Mouse (Mus musculus) stomach, postnatal 0 days (tissue): ENCODE measurements around the gene Tha1. TPM values are rescaled to one million over a fixed set of nuclear protein-coding genes. Genes with fewer than 3 reads are reported as not detected.

Experiments used
- ATAC-seq: fragments of 200-750 bp; cut with Nextera tagmentation; 2 replicates; pipeline ENCODE4 v1.8.0; 2017; ENCODE audit not compliant: low FRiP score, low TSS enrichment
- DNase-seq: peaks from one replicate; pipeline ENCODE4 v3.0.0-alpha.2; 2016; ENCODE audit warnings: low spot score
- H3K27ac ChIP-seq: fragments of 300-500 bp; sonication (generic); replicated peaks from 2 replicates; pipeline ENCODE4 v1.5.1; 2014; ENCODE audit warnings: mild to moderate bottlenecking, control low read depth
- H3K27me3 ChIP-seq: fragments of 300-500 bp; sonication (generic); 2 replicates; pipeline ENCODE4 v1.6.1; 2014; ENCODE audit warnings: low read length; ENCODE audit not compliant: control insufficient read depth, insufficient read depth
- H3K36me3 ChIP-seq: fragments of 300-500 bp; sonication (generic); 2 replicates; pipeline ENCODE4 v1.6.1; 2014; ENCODE audit warnings: low read length, mixed read lengths; ENCODE audit not compliant: control insufficient read depth, insufficient read depth
- H3K4me1 ChIP-seq: fragments of 300-500 bp; sonication (generic); replicated peaks from 2 replicates; pipeline ENCODE4 v1.6.1; 2014; ENCODE audit warnings: antibody characterized with exemption; ENCODE audit not compliant: control insufficient read depth, insufficient read depth
- H3K4me2 ChIP-seq: fragments of 300-500 bp; sonication (generic); replicated peaks from 2 replicates; pipeline ENCODE4 v1.6.1; 2014; ENCODE audit warnings: low read depth, mild to moderate bottlenecking, control low read depth, moderate library complexity
- H3K4me3 ChIP-seq: fragments of 300-500 bp; sonication (generic); 2 replicates; pipeline ENCODE4 v1.5.1; 2014; ENCODE audit warnings: low read depth, low read length, control low read depth
- H3K9ac ChIP-seq: fragments of 300-500 bp; sonication (generic); 2 replicates; pipeline ENCODE4 v1.6.1; 2014; ENCODE audit warnings: mild to moderate bottlenecking, low read length, control low read depth, mixed read lengths
- H3K9me3 ChIP-seq: fragments of 300-500 bp; sonication (generic); 2 replicates; pipeline ENCODE4 v1.6.1; 2016; ENCODE audit warnings: low read length; ENCODE audit not compliant: control insufficient read depth
- CTCF ChIP-seq: IDR thresholded peaks from 2 replicates; pipeline ENCODE4 v1.5.1; 2016; ENCODE audit warnings: antibody characterized with exemption, low read depth, mild to moderate bottlenecking, moderate library complexity
- EP300 ChIP-seq: optimal IDR thresholded peaks from 2 replicates; pipeline ENCODE3; 2016; ENCODE audit warnings: antibody characterized with exemption
- WGBS: fragments of 180-500 bp; shearing (Covaris S2); extraction: QIAGEN DNeasy Blood & Tissue Kit; methylation state at CpG from one replicate; pipeline ENCODE4 v1.1.7; 2014; 5-methylcytosine and 5-hydroxymethylcytosine counted together
- polyA plus RNA-seq: library from polyadenylated mRNA; unstranded; fragments of >200 nt; fragmentation: Nextera tagmentation; extraction: Ambion mirVana; gene quantifications from 2 replicates; pipeline ENCODE4 v1.2.1, GENCODE M21; 2015

Tha1 gene
- polyA plus RNA-seq, 1 experiment from 2014 or later = 5.7 TPM

DNA sequence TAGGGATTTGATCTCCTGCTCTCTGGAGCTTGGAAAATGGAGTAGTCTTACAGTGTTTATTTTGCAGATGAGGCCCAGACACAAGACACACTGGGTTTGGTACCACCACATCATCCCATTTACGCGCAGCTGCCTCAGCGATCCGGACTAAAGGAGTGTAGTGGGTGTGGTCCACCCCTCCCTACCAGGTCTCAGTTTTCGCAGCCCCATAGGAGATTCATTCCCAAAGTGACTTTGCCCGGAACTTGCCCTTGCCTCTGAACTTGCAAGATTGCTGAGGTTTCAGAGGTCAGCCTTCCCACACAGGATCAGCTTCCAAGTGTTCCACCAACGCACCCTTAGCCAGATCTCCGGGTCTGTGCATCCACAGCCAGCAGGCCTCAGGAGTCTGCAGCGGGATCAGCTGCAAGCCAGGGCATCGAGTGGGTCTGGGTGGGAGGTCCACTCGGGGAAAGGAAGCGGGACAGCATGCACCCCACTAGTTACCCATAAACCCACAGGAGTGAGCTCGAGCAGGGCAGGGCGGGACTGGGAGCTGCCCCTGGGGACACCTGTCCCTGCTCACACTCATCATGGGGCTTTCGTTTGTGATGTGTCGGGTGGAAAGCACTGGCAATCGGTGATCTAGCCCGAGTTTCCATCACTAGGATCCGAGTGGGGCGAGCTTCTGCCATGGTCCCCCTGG, 15.0 kb upstream of the Tha1 start:
- H3K9me3 ChIP-seq = no peaks in the 10 kb centered on the region
- no peak overlapping the region; the same call in 1 of the 2 replicates for H3K4me3 ChIP-seq
- H3K4me1 ChIP-seq = peaks cover 15% of the 10 kb centered on the region
- WGBS = 30% methylated on average over 20 of the region's 20 CpGs
- H3K27ac ChIP-seq = 0 out of 2 replicates have a peak overlapping the region, but pooled peaks have one; percentile 24
- no peak for TF ChIP-seq EP300
- no peak for TF ChIP-seq CTCF
- H3K9ac ChIP-seq = peak overlapping the region; percentile 54
- ATAC-seq (no peak), DNase-seq (no peak)
- H3K4me2 ChIP-seq = peak overlapping the region; percentile 51
- no peaks in the 10 kb centered on the region for H3K36me3 ChIP-seq
- H3K27me3 ChIP-seq = no peaks in the 10 kb centered on the region

DNA sequence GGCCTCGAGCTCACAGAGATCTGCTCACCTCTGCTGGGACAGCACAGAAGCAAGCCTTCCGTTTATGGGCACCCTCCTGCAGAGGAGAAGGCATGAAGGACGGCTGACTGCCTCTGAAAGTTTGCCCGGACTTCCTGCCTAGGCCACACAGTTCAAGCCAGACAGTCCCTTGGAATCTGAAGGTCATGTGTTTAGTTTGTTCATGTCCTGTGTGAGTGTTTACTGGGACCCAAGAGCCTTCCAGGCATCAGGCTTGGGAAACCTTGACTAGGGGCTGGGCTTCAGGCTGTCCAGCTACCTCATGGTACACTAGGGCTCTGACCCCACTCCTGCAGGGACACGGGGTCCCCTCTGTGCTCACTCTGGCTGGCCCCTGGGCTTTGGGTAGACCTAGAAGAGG, 12.7 kb upstream of the Tha1 start:
- peaks cover 26% of the 10 kb centered on the region for H3K4me1 ChIP-seq

GRCm38 (mm10) chr11:117882208-117882607, 8.9 kb upstream of the Tha1 start:
- H3K4me1 ChIP-seq = peaks cover 16% of the 10 kb centered on the region
- peak overlapping the region; percentile 69 for H3K27ac ChIP-seq
- no peaks in the 10 kb centered on the region for H3K9me3 ChIP-seq
- 50% methylated on average over 1 of the region's 1 CpGs for WGBS
- no peaks in the 10 kb centered on the region for H3K36me3 ChIP-seq
- no peaks in the 10 kb centered on the region for H3K27me3 ChIP-seq
- TF ChIP-seq EP300 = no peak
- no peak for TF ChIP-seq CTCF
- H3K4me2 ChIP-seq = no peak overlapping the region
- H3K4me3 ChIP-seq = no peak overlapping the region
- H3K9ac ChIP-seq = peak overlapping the region; percentile 27; the same call in 1 of the 2 replicates
- DNase-seq (no peak), ATAC-seq (no peak)

More for the DNA sequence above, 12.7 kb upstream of the Tha1 start:
- H3K36me3 ChIP-seq = no peaks in the 10 kb centered on the region
- TF ChIP-seq EP300 = no peak
- no peak for TF ChIP-seq CTCF
- DNase-seq (no peak), ATAC-seq (no peak)
- H3K9ac ChIP-seq = no peak overlapping the region
- 56% methylated on average over 5 of the region's 5 CpGs for WGBS
- H3K4me3 ChIP-seq = no peak overlapping the region
- no peak overlapping the region for H3K27ac ChIP-seq
- H3K9me3 ChIP-seq = no peaks in the 10 kb centered on the region
- no peaks in the 10 kb centered on the region for H3K27me3 ChIP-seq
- H3K4me2 ChIP-seq = no peak overlapping the region

GRCm38 (mm10) chr11:117881787-117882186, 8.5 kb upstream of the Tha1 start:
- TF ChIP-seq CTCF (no peak), EP300 (no peak)
- H3K4me2 ChIP-seq = 0 out of 2 replicates have a peak overlapping the region, but pooled peaks have one; percentile 8
- peaks cover 16% of the 10 kb centered on the region for H3K4me1 ChIP-seq
- no peak overlapping the region for H3K4me3 ChIP-seq
- WGBS = 4% methylated on average over 8 of the region's 8 CpGs
- ATAC-seq (peak; percentile 55), DNase-seq (peak; percentile 78)
- H3K9me3 ChIP-seq = no peaks in the 10 kb centered on the region
- no peaks in the 10 kb centered on the region for H3K36me3 ChIP-seq
- no peaks in the 10 kb centered on the region for H3K27me3 ChIP-seq
- peak overlapping the region; percentile 69 for H3K27ac ChIP-seq
- peak overlapping the region; percentile 18; the same call in 1 of the 2 replicates for H3K9ac ChIP-seq

DNA sequence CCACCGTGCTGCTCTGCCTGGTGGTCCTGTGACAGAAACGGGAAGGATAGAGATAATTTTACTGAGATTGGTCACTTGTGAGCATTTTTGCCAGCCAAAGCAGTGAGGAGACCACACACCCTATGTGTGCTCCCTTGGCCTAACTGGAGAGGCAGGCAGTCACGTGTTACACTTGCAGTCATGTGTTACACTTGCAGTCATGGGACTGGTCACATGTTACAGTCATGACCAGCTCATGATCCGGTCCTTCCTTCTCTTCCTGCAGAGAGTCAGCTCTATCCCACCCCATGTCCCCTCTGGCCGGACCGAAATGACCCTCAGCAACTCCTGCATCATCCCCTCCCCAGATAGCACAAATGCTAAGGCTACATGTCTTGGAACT, 7.7 kb upstream of the Tha1 start:
- Histone ChIP-seq H3K4me1 (peaks cover 16% of the 10 kb centered on the region), H3K4me3 (no peak overlapping the region), H3K9ac (no peak overlapping the region), H3K4me2 (no peak overlapping the region), H3K36me3 (no peaks in the 10 kb centered on the region), H3K9me3 (no peaks in the 10 kb centered on the region), H3K27ac (peak overlapping the region; percentile 69), H3K27me3 (no peaks in the 10 kb centered on the region)
- DNase-seq (no peak), ATAC-seq (no peak)
- no peak for TF ChIP-seq EP300
- 85% methylated on average over 6 of the region's 6 CpGs for WGBS

GRCm38 (mm10) chr11:117880336-117880976, 7.2 kb upstream of the Tha1 start:
- no peak overlapping the region for H3K9ac ChIP-seq
- no peaks in the 10 kb centered on the region for H3K36me3 ChIP-seq
- DNase-seq = no peak
- H3K4me3 ChIP-seq = no peak overlapping the region
- no peak for ATAC-seq
- TF ChIP-seq CTCF = no peak
- TF ChIP-seq EP300 = no peak
- 88% methylated on average over 9 of the region's 9 CpGs for WGBS
- H3K9me3 ChIP-seq = no peaks in the 10 kb centered on the region
- H3K4me1 ChIP-seq = peaks cover 16% of the 10 kb centered on the region
- H3K27ac ChIP-seq = no peak overlapping the region
- H3K4me2 ChIP-seq = no peak overlapping the region
- H3K27me3 ChIP-seq = no peaks in the 10 kb centered on the region
